Mouse (Mus musculus) heart, embryonic 13.5 days (tissue): Measurements from ENCODE around the gene Creb3. TPM values are rescaled to one million over a fixed set of nuclear protein-coding genes. Genes with fewer than 3 reads are reported as not detected.
"Not testable (repeated sequence)": the region's sequence is repeated elsewhere in the genome, so short reads cannot be mapped to it uniquely, and the experiment has no call there.

ENCODE experiments used
- ATAC-seq: fragments of 200-750 bp; cut with Nextera tagmentation; 2 replicates; pipeline ENCODE4 v1.8.0; 2017; ENCODE audit warnings: moderate TSS enrichment; ENCODE audit not compliant: insufficient number of reproducible peaks, low FRiP score, low TSS enrichment; ENCODE audit errors: extremely low read depth
- H3K27ac ChIP-seq: fragments of 300-500 bp; sonication (generic); replicated peaks from 2 replicates; pipeline ENCODE4 v1.5.1; 2015; ENCODE audit warnings: moderate library complexity, mild to moderate bottlenecking, inconsistent platforms
- H3K27me3 ChIP-seq: fragments of 300-500 bp; sonication (generic); replicated peaks from 2 replicates; pipeline ENCODE4 v1.6.1; 2015; ENCODE audit warnings: mild to moderate bottlenecking, inconsistent platforms
- H3K36me3 ChIP-seq: fragments of 300-500 bp; sonication (generic); 2 replicates; pipeline ENCODE4 v1.6.1; 2015; ENCODE audit warnings: mild to moderate bottlenecking, inconsistent platforms
- H3K4me1 ChIP-seq: fragments of 300-500 bp; sonication (generic); 2 replicates; pipeline ENCODE4 v1.6.1; 2015; ENCODE audit warnings: inconsistent platforms
- H3K4me2 ChIP-seq: fragments of 300-500 bp; sonication (generic); 2 replicates; pipeline ENCODE4 v1.6.1; 2015; ENCODE audit warnings: inconsistent platforms, mild to moderate bottlenecking, moderate library complexity
- H3K4me3 ChIP-seq: fragments of 300-500 bp; sonication (generic); 2 replicates; pipeline ENCODE4 v1.5.1; 2015; ENCODE audit warnings: moderate library complexity, mild to moderate bottlenecking, inconsistent platforms
- H3K9ac ChIP-seq: fragments of 300-500 bp; sonication (generic); 2 replicates; pipeline ENCODE4 v1.6.1; 2015; ENCODE audit warnings: inconsistent platforms, mild to moderate bottlenecking, moderate library complexity
- H3K9me3 ChIP-seq: fragments of 300-500 bp; sonication (generic); 2 replicates; pipeline ENCODE4 v1.6.1; 2016; ENCODE audit warnings: inconsistent platforms
- WGBS: fragments of 180-500 bp; shearing (Covaris S2); methylation state at CpG from one replicate; pipeline ENCODE4 v1.1.7; 2015; ENCODE audit warnings: mixed read lengths; 5-methylcytosine and 5-hydroxymethylcytosine counted together
- polyA plus RNA-seq: library from polyadenylated mRNA; unstranded; fragments of >200 nt; fragmentation: Nextera tagmentation; extraction: Ambion mirVana; gene quantifications from 2 replicates; pipeline ENCODE4 v1.2.1, GENCODE M21; 2015

Creb3 gene
- polyA plus RNA-seq, 1 experiment from 2014 or later, result 59.1 TPM

DNA sequence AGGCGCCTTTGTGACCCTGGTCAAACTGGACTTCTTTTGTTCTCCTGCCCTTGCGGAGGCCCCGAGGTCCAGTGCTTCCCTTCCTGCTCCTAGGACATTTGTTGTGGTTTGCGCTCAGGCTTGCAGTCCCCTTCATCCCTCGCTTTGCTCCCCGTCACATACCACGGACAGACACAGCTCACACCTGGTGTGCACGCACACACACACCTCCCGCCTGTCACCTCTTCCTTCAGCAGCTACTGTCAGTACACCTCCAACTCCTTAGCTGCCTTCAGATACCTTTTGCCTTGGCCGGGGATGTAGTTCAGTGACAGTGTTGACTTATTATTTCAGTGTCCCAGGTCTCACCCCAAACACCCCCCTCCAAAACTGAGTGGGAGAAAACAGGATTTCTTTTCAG is 23.6 kb downstream of the Creb3 start:
- Histone ChIP-seq H3K4me1 (peaks cover 33% of the 10 kb centered on the region), H3K9me3 (no peaks in the 10 kb centered on the region), H3K9ac (no peak overlapping the region), H3K27me3 (no peaks in the 10 kb centered on the region), H3K4me2 (no peak overlapping the region), H3K27ac (no peak overlapping the region), H3K4me3 (no peak overlapping the region), H3K36me3 (peaks cover 42% of the 10 kb centered on the region)
- ATAC-seq, result no peak
- 52% methylated on average over 10 of the region's 10 CpGs for WGBS

DNA sequence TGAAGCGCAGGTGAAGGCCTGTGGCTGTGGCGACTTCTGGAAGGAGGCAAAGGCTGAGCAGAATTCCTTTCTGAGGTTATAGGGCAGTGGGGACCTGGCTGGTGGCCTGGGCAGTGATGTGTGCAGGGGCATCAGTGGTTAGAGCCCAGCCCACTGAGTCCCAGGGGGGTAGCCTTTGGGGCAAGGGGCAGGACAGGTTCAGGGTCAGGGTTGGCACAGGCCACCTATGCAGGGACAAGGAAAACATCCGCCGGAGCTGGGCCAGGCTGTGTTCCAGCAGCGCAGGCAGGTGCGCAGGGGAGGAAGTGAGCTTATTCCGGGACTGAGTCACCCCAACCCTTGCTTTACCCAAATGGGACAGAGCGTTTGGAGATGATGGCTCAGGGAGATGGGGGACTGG is 24.3 kb downstream of the Creb3 start:
- Histone ChIP-seq H3K9ac (no peak overlapping the region), H3K27ac (no peak overlapping the region), H3K4me1 (peaks cover 33% of the 10 kb centered on the region), H3K4me3 (no peak overlapping the region), H3K36me3 (peaks cover 35% of the 10 kb centered on the region), H3K4me2 (no peak overlapping the region), H3K9me3 (no peaks in the 10 kb centered on the region), H3K27me3 (no peaks in the 10 kb centered on the region)
- 59% methylated on average over 8 of the region's 8 CpGs for whole genome bisulfite sequencing
- no peak for ATAC-seq

DNA sequence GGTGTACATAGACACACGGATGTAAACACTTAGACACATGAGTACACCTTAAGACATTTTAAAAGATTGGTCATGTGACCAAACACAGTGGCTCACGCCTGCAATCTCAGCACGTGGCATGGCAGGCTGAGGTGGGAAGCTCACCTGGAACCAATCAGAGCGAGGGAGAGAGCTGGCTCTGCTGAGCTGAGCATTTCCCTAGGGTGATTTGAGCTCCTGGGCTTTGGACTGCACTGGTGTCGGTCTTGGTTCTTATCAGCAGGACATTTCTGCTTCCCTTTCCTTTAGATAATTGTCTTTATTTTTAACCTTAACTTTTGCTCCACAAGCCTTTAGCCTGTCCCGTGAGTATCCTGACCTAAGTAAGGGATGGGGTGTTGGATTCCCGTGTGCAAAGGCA is 25.5 kb downstream of the Creb3 start:
- Histone ChIP-seq H3K4me3 (no peak overlapping the region), H3K9me3 (no peaks in the 10 kb centered on the region), H3K4me2 (no peak overlapping the region), H3K4me1 (peaks cover 33% of the 10 kb centered on the region), H3K36me3 (peaks cover 22% of the 10 kb centered on the region), H3K9ac (no peak overlapping the region), H3K27ac (no peak overlapping the region), H3K27me3 (no peaks in the 10 kb centered on the region)
- no peak for ATAC-seq
- WGBS, result 32% methylated on average over 7 of the region's 7 CpGs

DNA sequence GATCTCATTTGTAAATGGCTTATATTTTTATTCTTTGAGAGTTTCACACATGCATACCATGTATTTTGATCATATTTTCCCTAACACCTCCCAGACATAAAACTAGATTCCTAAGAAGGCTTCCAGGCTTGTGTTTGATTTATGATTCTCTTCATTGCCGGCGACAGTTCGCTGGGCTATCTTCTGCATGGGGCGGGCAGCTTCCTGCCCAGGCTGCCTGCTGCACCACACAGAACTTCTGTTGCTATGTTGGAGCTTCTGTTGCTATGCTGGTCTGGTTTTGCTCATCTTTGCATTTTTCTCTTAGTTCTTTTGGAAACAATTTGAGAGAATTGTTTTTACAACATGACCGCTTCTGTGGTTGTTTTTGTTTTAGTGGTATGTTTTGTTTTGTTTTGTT is 29.4 kb downstream of the Creb3 start:
- Histone ChIP-seq H3K4me3 (no peak overlapping the region), H3K27me3 (no peaks in the 10 kb centered on the region), H3K36me3 (no peaks in the 10 kb centered on the region), H3K9ac (no peak overlapping the region), H3K4me1 (peaks cover 10% of the 10 kb centered on the region), H3K9me3 (no peaks in the 10 kb centered on the region), H3K4me2 (no peak overlapping the region), H3K27ac (no peak overlapping the region)
- ATAC-seq, result no peak
- 50% methylated on average over 5 of the region's 5 CpGs for WGBS

DNA sequence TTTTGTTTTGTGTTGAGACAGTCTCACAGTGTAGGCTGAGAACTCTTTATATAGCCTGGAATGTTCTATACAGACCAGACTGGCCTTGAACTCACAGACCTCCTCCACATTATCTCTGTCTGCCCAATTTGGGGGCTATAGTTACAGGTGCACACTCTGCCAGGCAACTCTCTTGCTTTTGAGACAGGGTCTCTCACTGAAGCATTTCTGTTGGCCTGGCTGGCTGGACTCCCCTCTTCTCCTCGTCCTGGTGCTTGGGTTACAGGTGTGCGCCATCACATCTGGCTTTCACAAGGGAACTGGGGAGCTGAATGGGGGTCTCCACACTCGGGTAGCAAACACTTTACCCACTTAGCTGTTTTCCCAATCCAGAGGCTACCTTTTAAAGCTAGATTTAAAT is 29.8 kb downstream of the Creb3 start:
- Histone ChIP-seq H3K36me3 (no peaks in the 10 kb centered on the region), H3K9me3 (no peaks in the 10 kb centered on the region), H3K4me1 (peaks cover 10% of the 10 kb centered on the region), H3K4me2 (no peak overlapping the region), H3K4me3 (no peak overlapping the region), H3K9ac (no peak overlapping the region), H3K27ac (no peak overlapping the region), H3K27me3 (no peaks in the 10 kb centered on the region)
- no peak for ATAC-seq
- WGBS, result 68% methylated on average over 3 of the region's 3 CpGs

DNA sequence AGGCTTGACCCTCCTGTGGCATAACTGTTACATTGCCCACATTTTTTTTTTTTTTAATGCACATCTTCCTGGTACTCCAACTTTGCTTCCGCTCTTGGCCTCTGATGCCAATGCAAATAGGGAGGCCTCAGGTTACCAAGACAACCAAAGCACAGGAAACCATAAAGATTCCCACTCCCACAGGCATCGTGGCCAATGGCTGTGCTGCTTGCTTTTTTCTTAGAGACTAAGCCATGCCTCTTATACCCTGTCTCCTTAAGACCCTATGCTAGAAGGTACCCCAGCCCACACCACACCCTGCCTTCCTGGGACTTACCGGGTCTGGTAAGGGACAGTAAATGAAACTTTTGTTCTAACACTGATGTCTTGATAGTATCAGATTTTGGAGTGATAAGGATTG is 31.3 kb downstream of the Creb3 start:
- 67% methylated on average over 3 of the region's 3 CpGs for WGBS
- Histone ChIP-seq H3K36me3 (no peaks in the 10 kb centered on the region), H3K9me3 (no peaks in the 10 kb centered on the region), H3K4me3 (no peak overlapping the region), H3K4me1 (0 out of 2 replicates have a peak, but pooled peaks cover under 1% of the 10 kb centered on the region), H3K27me3 (no peaks in the 10 kb centered on the region), H3K9ac (no peak overlapping the region), H3K4me2 (no peak overlapping the region), H3K27ac (no peak overlapping the region)
- ATAC-seq, result no peak

DNA sequence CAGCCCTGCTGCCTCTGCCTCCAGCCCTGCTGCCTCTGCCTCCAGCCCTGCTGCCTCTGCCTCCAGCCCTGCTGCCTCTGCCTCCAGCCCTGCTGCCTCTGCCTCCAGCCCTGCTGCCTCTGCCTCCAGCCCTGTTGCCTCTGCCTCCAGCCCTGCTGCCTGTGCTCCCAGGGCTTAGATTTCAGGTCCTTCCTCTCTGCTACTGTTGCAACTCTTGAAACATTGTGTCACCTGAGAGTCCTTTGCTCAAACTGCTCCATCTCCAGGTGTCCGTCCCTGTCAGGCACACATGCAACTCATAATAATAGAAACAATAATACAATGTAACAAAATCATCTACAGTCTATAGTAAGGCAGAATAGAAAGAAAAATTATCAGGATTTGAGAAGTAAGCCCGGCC is 34.5 kb downstream of the Creb3 start:
- H3K4me2 ChIP-seq, H3K4me3 ChIP-seq, H3K36me3 ChIP-seq, H3K27ac ChIP-seq, H3K27me3 ChIP-seq, H3K4me1 ChIP-seq, H3K9ac ChIP-seq, ATAC-seq, H3K9me3 ChIP-seq: not testable (repeated sequence)
- 68% methylated on average over 2 of the region's 2 CpGs for WGBS

DNA sequence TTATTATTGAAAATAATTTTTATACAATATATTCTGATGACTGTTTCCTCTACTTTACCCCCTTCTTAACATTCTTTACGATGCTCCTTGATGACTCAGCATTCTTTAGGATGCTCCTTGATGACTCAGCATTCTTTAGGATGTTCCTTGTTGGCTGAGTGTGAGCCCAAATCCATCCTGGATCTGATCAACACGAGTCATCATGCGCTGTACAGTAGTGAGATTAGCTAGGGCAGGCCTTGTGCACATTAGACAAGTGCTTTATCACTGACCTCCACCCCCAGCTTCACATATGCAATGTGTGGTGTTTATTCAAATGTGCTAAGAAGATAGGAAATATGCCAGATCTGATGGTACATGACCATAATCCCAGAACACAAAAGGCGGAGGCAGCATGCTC is 36.1 kb downstream of the Creb3 start:
- ATAC-seq, result no peak
- Histone ChIP-seq H3K9me3 (no peaks in the 10 kb centered on the region), H3K36me3 (no peaks in the 10 kb centered on the region)

DNA sequence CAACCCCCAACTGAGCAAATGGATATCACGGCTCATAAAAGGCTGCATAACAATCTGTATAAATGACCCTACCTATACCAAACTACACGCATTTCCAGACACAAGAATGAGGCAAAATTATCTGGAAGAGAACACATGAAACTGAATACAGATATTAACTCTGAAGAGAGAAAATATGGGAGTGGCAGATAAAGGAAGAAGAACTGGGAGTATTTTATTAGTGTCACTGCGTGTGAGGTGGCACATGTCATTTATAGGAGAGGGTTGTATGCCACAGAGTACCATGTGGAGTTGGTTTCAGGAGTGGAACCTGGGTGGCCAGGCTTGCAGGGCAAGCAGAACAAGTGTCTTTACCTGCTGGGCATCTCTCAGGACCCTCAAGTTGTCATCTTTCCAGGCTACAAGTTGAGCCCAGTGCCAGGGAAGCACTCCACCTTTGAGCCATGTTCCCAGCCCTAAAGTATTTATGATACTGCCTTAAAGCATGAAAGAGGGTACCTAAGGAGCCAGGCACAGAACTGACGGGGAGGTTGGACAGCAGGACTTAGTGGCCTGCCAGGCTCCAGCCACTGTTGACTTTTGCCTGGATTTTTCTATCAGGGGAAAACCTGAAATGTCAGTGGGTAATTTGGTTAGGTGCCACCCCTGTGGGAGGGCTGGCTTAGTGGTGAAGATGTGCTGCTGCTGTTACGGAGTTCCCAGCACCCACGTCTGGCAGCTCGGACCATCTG is 36.7 kb downstream of the Creb3 start:
- Histone ChIP-seq H3K4me3 (no peak overlapping the region), H3K9me3 (no peaks in the 10 kb centered on the region), H3K4me1 (no peaks in the 10 kb centered on the region), H3K27me3 (no peaks in the 10 kb centered on the region), H3K9ac (no peak overlapping the region), H3K27ac (no peak overlapping the region), H3K4me2 (no peak overlapping the region), H3K36me3 (no peaks in the 10 kb centered on the region)
- no peak for ATAC-seq
- 71% methylated on average over 7 of the region's 7 CpGs for WGBS

More for the DNA sequence above, 36.1 kb downstream of the Creb3 start:
- H3K4me1 ChIP-seq, result no peaks in the 10 kb centered on the region
- H3K4me3 ChIP-seq, result no peak overlapping the region
- WGBS, result 77% methylated on average over 4 of the region's 4 CpGs
- H3K9ac ChIP-seq, result no peak overlapping the region
- no peak overlapping the region for H3K27ac ChIP-seq
- H3K27me3 ChIP-seq, result no peaks in the 10 kb centered on the region
- H3K4me2 ChIP-seq, result no peak overlapping the region

DNA sequence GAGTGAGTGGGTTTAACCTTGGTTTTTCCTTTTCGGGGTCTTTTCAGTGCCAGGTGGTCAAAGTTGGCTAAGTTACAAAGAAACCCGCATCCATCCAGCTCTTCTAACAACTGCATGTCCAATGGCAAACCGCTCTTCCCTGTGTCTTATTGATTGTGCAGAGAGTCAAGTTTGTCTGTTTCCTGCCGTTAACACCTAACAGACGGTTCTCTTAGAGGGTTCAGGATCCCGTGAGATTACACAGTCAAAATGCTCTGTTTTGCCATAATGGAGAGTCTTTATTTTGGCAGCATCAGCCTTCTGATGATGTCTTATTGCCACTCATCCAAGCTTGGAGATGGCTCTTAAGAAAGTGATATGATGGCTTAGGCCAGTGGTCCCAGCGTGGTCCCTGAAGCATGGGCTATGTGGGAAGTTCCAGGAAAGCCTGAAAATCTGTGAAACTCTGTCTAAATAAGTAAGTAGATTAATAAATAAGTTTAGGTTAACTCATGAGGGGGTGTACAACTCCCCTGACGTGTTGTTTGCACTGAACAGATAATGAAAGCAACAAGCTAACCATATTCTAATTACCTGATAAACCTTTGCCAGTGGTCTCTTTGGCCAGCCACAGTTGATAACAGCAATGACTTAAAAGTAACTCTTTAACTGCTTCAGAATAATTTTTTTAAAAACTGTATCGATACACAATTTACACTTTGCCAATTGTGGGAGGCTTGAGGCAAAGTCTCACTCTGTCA is 38.2 kb downstream of the Creb3 start:
- H3K9me3 ChIP-seq, result no peaks in the 10 kb centered on the region
- H3K27ac ChIP-seq, result no peak overlapping the region
- H3K9ac ChIP-seq, result no peak overlapping the region
- 66% methylated on average over 9 of the region's 9 CpGs for WGBS
- no peaks in the 10 kb centered on the region for H3K27me3 ChIP-seq
- peaks cover 9% of the 10 kb centered on the region for H3K4me1 ChIP-seq
- no peaks in the 10 kb centered on the region for H3K36me3 ChIP-seq
- no peak for ATAC-seq
- no peak overlapping the region for H3K4me3 ChIP-seq
- H3K4me2 ChIP-seq, result no peak overlapping the region

DNA sequence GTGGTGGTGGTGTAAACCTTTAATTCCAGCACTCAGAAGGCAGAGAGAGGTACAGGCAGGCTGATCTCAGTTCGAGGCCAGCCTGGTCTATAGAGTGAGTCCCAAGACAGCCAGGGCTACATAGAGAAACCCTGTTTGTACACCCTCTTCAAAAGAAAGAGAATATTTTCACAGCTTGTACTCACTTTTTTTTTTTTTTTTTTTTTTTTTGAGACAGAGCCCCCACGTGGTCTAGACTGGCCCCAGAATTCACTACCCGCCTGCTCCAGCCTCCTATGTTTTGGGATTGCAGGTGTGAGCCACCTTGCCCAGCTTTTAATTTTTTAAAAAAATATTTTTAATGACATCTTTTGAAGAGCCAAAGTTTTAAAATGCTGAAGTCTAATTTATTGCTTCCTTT is 42.0 kb downstream of the Creb3 start:
- ATAC-seq, result no peak
- H3K9ac ChIP-seq, result no peak overlapping the region
- H3K36me3 ChIP-seq, result no peaks in the 10 kb centered on the region
- no peak overlapping the region for H3K4me2 ChIP-seq
- no peaks in the 10 kb centered on the region for H3K9me3 ChIP-seq
- no peak overlapping the region for H3K4me3 ChIP-seq
- peaks cover 9% of the 10 kb centered on the region for H3K4me1 ChIP-seq
- no peak overlapping the region for H3K27ac ChIP-seq
- H3K27me3 ChIP-seq, result no peaks in the 10 kb centered on the region
- WGBS, result 59% methylated on average over 3 of the region's 3 CpGs
